Mouse (Mus musculus): ENCODE results near the gene Chat.

DNA sequence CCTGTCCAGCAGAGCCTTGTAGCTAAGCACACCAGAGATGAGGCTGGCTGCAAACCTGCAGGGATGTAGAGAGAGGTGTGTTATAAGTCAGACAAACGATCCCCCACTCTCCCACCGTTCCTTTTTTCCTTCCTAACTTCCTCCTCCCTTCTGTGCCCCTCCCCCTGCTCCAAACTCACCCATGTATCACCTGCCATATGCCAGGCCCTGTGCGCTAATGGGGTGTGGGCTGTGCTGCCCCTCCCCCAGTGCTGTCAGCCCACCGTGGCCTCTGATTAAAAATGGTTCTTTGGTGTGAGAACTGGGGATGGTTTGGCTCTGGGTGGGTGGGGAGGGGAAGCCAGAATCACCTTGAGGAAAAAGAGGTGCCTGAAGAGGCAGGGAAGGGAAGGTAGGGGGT lies 13.2 kb downstream of the Chat start:
- no peak for TF ChIP-seq POLR2A (IDR thresholded peaks at IDR 0.05; ENCODE audit: control insufficient read depth, extremely low read depth, insufficient read depth, low read length, poor library complexity)
- TF ChIP-seq CTCF (IDR thresholded peaks at IDR 0.05; ENCODE audit: borderline replicate concordance, control insufficient read depth, extremely low read depth, insufficient read depth, low read length, poor library complexity): no peak

All from thymus, adult 2 months (tissue).